Mouse (Mus musculus) CH12.LX (cell line): ENCODE measurements around the gene Mgat2.
A peak's percentile ranks its signal among the peaks of the same experiment; 100 is the strongest.

Experiments used
- CHD2 ChIP-seq: IDR thresholded peaks from 2 replicates; pipeline ENCODE4 v1.6.1; 2011; ENCODE audit warnings: low read length, improper control_type of control experiment
- CTCF ChIP-seq, 2 experiments: IDR thresholded peaks in 1 of 2; conservative IDR thresholded peaks in 1 of 2; 2 replicates each; pipeline ENCODE4 v1.5.1; 2011 to 2012; ENCODE audit warnings: low read depth in 2 of 2, low read length in 2 of 2, improper control_type of control experiment in 1 of 2, inconsistent platforms in 1 of 2, mild to moderate bottlenecking in 1 of 2, moderate library complexity in 1 of 2
- ETS1 ChIP-seq: conservative IDR thresholded peaks from 2 replicates; pipeline ENCODE4 v1.6.1; 2012; ENCODE audit warnings: low read depth, mild to moderate bottlenecking, inconsistent platforms, low read length, improper control_type of control experiment, moderate library complexity
- MAFK ChIP-seq: IDR thresholded peaks from 2 replicates; pipeline ENCODE4 v1.6.1; 2011; ENCODE audit warnings: low read length, improper control_type of control experiment; ENCODE audit not compliant: insufficient replicate concordance
- MAX ChIP-seq: IDR thresholded peaks from 2 replicates; pipeline ENCODE4 v1.6.1; 2011; ENCODE audit warnings: low read length, improper control_type of control experiment
- MXI1 ChIP-seq: IDR thresholded peaks from 2 replicates; pipeline ENCODE4 v1.6.1; 2011; ENCODE audit warnings: mild to moderate bottlenecking, low read depth, low read length, improper control_type of control experiment
- MYC ChIP-seq: IDR thresholded peaks from 2 replicates; pipeline ENCODE4 v1.6.1; 2011; ENCODE audit warnings: low read depth, mild to moderate bottlenecking, improper control_type of control experiment, low read length
- NRF1 ChIP-seq: IDR thresholded peaks from 2 replicates; pipeline ENCODE4 v1.6.1; 2014; ENCODE audit warnings: low read depth, mild to moderate bottlenecking, inconsistent platforms, low read length, improper control_type of control experiment, moderate library complexity
- POLR2AphosphoS2 ChIP-seq: IDR thresholded peaks from 2 replicates; pipeline ENCODE4 v1.6.1; 2011; ENCODE audit warnings: low read depth, low read length, improper control_type of control experiment
- RCOR1 ChIP-seq: conservative IDR thresholded peaks from 2 replicates; pipeline ENCODE4 v1.6.1; 2012; ENCODE audit warnings: low read depth, mild to moderate bottlenecking, inconsistent platforms, low read length, improper control_type of control experiment
- ZNF384 ChIP-seq: IDR thresholded peaks from 2 replicates; pipeline ENCODE4 v1.6.1; 2012; ENCODE audit warnings: low read depth, low read length, improper control_type of control experiment, inconsistent platforms

DNA sequence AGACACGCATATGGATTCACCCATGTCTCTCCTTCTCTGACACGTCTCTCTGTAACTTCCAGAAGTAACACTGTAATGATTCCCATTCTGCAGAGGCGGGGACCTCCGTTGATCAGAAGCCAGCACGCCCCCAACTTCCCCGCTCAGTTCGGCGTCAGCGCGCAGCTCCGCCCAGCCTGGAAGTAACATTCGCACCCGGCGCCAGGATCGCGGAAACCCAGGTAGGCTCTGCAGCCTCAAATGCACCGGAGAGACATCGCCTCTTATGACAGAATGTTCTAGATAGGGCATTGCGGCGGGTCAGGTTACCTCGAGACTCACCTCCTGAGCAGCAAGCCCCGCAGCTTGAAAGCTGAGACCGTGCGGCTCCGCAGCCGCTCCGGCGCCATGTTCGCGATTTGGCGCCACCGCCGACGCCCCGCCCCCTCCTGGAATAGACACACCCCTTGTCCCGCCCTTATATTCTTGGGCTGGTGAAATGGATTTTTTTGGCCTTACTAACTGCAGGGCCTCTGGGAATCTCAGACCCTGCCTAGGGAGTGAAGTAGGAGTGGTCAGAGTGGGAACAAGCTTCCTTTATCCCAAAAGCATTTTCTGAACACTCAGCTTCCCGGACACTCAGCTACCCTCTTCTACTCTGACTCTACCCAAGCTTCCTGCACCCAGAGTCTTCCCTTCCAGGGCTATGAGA is 44.0 kb downstream of the Mgat2 start, which contains the start of gene Pole2:
- TF ChIP-seq MAX: peak; percentile 23; the same call in 1 of the 2 replicates
- no peak for TF ChIP-seq MYC
- TF ChIP-seq CTCF (conservative IDR thresholded peaks at IDR 0.05 in 1 of 2, IDR thresholded peaks at IDR 0.05 in 1 of 2; ENCODE audit: low read depth in 2 of 2, low read length in 2 of 2): no peak
- peak; percentile 38; the same call in 1 of the 2 replicates for TF ChIP-seq MXI1
- TF ChIP-seq RCOR1: 0 out of 2 replicates have a peak, but pooled peaks have one; percentile 66
- 0 out of 2 replicates have a peak, but pooled peaks have one; percentile 25 for TF ChIP-seq CHD2
- peak; percentile 56; the same call in 1 of the 2 replicates for TF ChIP-seq POLR2AphosphoS2
- 0 out of 2 replicates have a peak, but pooled peaks have one; percentile 19 for TF ChIP-seq ZNF384
- TF ChIP-seq NRF1: peak; percentile 53
- no peak for TF ChIP-seq MAFK
- TF ChIP-seq ETS1: peak; percentile 0; the same call in 1 of the 2 replicates
